Mouse (Mus musculus): ENCODE data around the gene Cerk. TPM values are rescaled to one million over a fixed set of nuclear protein-coding genes. Genes with fewer than 3 reads are reported as not detected.
"Not testable (repeated sequence)": the region's sequence is repeated elsewhere in the genome, so short reads cannot be mapped to it uniquely, and the experiment has no call there.

Gene Cerk
- polyA plus RNA-seq, 1 experiment from 2014 or later: 12.4 TPM

DNA sequence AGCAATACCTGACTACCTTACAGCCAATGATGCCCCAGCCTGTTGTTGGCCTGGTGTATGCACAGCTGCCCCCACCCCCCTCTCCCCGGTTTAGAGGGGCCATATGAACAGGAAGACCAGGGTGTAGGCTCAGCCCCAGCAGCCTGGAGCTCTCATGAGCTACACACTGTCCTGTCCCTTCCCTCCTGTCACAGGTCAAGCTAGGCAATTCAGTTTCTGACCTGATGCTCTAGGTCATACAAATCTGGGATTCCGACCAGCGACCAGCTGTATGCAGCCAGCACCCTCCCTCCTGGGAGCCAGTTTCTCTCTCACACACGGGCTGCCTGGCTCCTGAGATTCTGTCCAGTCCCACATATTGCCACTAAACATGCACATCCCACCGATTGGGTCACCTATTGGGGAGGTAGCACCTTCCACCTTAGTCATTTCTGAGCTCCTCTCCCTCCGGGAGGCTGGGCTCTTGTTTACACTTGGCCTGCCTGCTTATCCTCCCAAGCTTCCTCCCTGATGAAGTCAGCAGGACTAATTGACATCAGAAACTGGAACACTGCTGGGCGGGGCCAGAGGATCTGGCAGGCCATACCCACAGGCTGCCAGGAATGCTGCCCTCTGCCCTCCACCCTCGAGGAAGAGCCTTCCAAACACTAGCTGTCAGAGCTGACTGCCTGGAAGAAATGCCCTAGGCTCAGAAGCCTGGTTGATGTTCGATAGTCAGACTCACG lies 3.0 kb upstream of the Cerk start:
- no peak overlapping the region for H3K4me2 ChIP-seq
- no peak overlapping the region for H3K4me3 ChIP-seq (replicated peaks)
- H3K4me1 ChIP-seq: peaks cover 45% of the 10 kb centered on the region
- 31% methylated on average over 10 of the region's 10 CpGs for WGBS
- no peak overlapping the region for H3K9ac ChIP-seq
- H3K27ac ChIP-seq: peak overlapping the region; percentile 32; the same call in 1 of the 2 replicates
- ATAC-seq (replicated peaks; ENCODE audit: low FRiP score): peak; percentile 13; the same call in 1 of the 2 replicates
- no peaks in the 10 kb centered on the region for H3K9me3 ChIP-seq (replicated peaks)
- no peaks in the 10 kb centered on the region for H3K36me3 ChIP-seq
- peaks cover 7% of the 10 kb centered on the region; the same call in 1 of the 2 replicates for H3K27me3 ChIP-seq

DNA sequence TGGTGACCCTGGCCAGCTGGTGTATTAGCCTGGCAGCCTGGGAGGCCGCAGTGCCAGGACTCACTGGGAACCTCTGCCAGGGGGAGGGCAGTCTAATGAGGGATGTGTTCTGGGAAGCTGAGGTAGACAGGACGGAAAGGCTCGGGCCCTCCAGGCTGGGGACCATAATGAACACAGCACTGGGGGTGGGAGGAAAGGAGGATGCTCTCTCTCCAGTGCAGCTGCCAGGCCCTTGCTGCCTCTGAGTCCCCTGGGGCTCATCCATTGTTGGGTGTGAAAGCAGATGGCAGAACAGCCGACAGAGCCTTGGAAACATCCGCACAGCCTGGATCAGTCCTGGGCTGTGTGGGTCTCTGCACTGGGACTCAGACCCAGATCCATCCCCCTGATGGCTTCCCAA lies 2.2 kb upstream of the Cerk start:
- H3K9me3 ChIP-seq (replicated peaks): no peaks in the 10 kb centered on the region
- no peak for ATAC-seq (replicated peaks; ENCODE audit: low FRiP score)
- H3K9ac ChIP-seq: no peak overlapping the region
- peaks cover 45% of the 10 kb centered on the region for H3K4me1 ChIP-seq
- 47% methylated on average over 5 of the region's 5 CpGs for WGBS
- no peak overlapping the region for H3K4me2 ChIP-seq
- 0 out of 2 replicates have a peak overlapping the region, but pooled peaks have one; percentile 32 for H3K27ac ChIP-seq
- no peak overlapping the region for H3K4me3 ChIP-seq (replicated peaks)
- H3K27me3 ChIP-seq: peaks cover 7% of the 10 kb centered on the region; the same call in 1 of the 2 replicates
- H3K36me3 ChIP-seq: no peaks in the 10 kb centered on the region

DNA sequence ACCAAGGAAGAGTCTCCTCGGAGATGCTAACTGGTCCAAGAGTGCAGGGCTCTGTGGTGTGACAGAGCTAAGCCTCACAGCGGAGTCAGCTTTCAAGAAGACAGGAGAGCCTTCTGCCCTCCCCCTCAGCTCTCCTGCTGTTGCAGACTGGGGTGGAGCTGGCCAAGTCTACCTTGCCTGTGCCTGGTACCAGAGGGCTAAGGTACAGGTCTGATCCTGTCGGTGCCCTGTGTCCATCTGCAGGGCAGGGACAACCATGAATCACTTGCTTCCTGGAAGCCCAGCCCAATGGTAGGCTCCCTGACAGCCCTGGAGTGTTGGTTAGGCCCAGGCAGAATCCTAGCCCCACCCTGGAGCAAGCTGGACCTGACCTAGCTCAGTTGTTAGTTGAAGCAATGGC lies 745 bp upstream of the Cerk start:
- Histone ChIP-seq H3K9ac (no peak overlapping the region), H3K4me2 (peak overlapping the region; percentile 83; the same call in 1 of the 2 replicates), H3K4me3 (replicated peaks) (no peak overlapping the region), H3K4me1 (peaks cover 58% of the 10 kb centered on the region), H3K27me3 (peaks cover 7% of the 10 kb centered on the region; the same call in 1 of the 2 replicates), H3K27ac (0 out of 2 replicates have a peak overlapping the region, but pooled peaks have one; percentile 3), H3K9me3 (replicated peaks) (no peaks in the 10 kb centered on the region), H3K36me3 (no peaks in the 10 kb centered on the region)
- 52% methylated on average over 3 of the region's 3 CpGs for WGBS
- ATAC-seq (replicated peaks; ENCODE audit: low FRiP score): no peak

DNA sequence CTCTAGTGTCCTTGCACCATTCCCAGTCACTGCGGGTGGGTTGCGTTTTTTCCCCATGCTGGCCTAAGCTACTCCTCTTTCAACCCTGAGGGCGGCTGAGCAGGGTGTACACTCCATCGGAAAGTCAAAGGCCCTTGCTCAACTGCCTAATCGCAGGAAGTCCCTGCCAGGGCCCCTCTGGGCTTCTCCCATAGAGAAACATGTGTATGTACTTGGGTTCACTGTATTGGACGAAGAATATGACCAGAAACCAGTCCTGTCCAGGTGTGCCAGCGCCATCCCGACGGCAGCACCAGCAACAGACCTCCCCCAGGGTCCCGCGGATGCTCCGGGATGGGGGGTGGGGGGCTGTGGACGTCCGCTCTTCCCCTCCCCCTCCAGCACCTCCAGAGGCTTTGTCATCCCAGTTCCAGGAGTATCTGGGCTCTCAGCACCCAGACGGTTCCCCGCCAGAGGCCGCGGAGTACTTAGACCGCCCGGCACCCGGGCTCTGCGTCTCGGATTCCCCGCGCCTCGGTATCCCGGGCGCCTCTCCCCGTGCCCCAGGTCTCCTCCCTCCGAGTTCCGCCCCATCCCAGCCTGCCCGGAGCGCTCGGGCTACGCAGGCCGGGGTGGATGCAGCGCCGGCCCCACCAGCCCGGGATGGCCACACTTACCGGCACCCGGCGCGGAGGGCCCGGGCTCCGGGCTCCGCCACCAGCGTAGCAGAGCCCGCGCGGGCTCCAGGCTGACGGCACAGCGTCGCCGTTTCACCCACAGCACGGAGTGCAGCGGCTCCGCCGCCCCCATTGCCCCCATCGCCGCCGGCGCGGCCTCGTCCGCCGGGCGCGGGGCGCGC lies 871 bp downstream of the Cerk start:
- peak overlapping the region; percentile 81 for H3K27ac ChIP-seq
- peak; percentile 57 for ATAC-seq (replicated peaks; ENCODE audit: low FRiP score)
- peak overlapping the region; percentile 83 for H3K4me2 ChIP-seq
- no peaks in the 10 kb centered on the region for H3K36me3 ChIP-seq
- H3K4me1 ChIP-seq: peaks cover 60% of the 10 kb centered on the region
- peaks cover 7% of the 10 kb centered on the region; the same call in 1 of the 2 replicates for H3K27me3 ChIP-seq
- 1% methylated on average over 70 of the region's 70 CpGs for WGBS
- H3K9me3 ChIP-seq (replicated peaks): no peaks in the 10 kb centered on the region
- H3K4me3 ChIP-seq (replicated peaks): peak overlapping the region; percentile 87
- peak overlapping the region; percentile 92 for H3K9ac ChIP-seq

DNA sequence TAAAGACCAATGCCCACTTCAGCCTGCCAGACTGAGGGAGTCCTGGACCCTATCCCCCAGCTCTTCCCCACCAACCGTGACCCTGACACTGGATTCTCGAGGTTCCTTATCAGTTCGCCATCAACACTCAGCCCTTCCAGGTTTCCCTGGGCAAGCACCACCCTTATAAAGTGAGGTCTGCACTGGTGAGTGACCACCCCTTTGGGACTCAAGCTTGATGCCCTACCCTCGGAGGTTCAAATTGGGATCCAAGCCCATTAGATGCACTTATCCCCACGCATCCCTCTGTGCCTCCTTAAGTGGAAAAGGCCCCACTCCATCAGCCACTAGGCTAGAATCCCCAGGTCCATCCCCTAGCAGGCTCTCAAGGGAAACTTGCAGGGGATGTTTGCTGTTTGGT lies 1.9 kb downstream of the Cerk start:
- no peak for ATAC-seq (replicated peaks; ENCODE audit: low FRiP score)
- Histone ChIP-seq H3K36me3 (no peaks in the 10 kb centered on the region), H3K9me3 (replicated peaks) (no peaks in the 10 kb centered on the region), H3K4me2 (peak overlapping the region; percentile 83), H3K27ac (no peak overlapping the region), H3K4me1 (peaks cover 52% of the 10 kb centered on the region), H3K9ac (no peak overlapping the region), H3K4me3 (replicated peaks) (peak overlapping the region; percentile 87), H3K27me3 (peaks cover 7% of the 10 kb centered on the region; the same call in 1 of the 2 replicates)
- 70% methylated on average over 5 of the region's 5 CpGs for WGBS

DNA sequence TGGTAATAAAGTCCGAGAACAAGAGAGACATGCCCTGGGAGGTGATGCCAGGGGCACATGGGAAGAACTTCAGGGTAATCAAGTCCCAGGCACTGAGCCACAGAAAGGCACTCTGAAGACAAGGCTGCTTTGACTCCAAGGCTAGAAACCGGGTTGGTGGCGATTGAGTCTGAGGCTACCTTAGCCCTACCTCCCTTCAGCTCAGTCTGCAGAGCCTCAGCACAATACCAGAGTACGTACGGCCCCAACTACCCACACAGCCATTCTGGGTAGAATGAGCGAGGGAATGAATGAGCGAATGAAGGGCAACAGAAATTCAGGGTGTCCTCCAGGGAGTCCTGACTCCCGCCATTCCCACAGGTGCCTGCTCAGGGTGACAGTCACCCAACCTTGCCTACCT lies 2.5 kb downstream of the Cerk start:
- H3K9me3 ChIP-seq (replicated peaks): no peaks in the 10 kb centered on the region
- H3K27ac ChIP-seq: no peak overlapping the region
- H3K4me2 ChIP-seq: no peak overlapping the region
- no peak overlapping the region for H3K9ac ChIP-seq
- no peaks in the 10 kb centered on the region for H3K36me3 ChIP-seq
- no peak for ATAC-seq (replicated peaks; ENCODE audit: low FRiP score)
- H3K27me3 ChIP-seq: peaks cover 7% of the 10 kb centered on the region; the same call in 1 of the 2 replicates
- 96% methylated on average over 8 of the region's 8 CpGs for WGBS
- peaks cover 46% of the 10 kb centered on the region for H3K4me1 ChIP-seq
- no peak overlapping the region for H3K4me3 ChIP-seq (replicated peaks)

DNA sequence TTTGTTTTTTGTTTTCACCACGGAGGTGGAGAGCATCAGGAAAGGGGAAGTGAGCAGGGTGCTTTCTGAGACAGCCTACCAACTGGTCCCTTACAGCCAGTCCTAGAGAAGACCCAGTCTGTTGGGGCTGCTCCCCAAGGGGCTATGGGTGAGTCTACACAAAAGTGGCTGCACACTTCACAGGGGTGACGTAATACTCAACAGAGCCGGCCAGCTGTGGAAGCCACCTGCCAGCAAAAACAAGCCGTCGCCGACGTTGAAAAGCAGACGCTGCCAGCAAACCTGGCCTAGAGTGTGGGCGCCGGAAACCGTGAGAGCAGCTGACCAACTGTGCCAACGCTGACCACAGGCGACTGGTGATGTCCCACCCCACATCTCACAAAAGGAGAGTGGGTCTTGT lies 3.3 kb downstream of the Cerk start:
- Histone ChIP-seq H3K4me2 (no peak overlapping the region), H3K9me3 (replicated peaks) (no peaks in the 10 kb centered on the region), H3K4me3 (replicated peaks) (no peak overlapping the region), H3K36me3 (no peaks in the 10 kb centered on the region), H3K27me3 (peaks cover 7% of the 10 kb centered on the region; the same call in 1 of the 2 replicates), H3K9ac (no peak overlapping the region), H3K27ac (0 out of 2 replicates have a peak overlapping the region, but pooled peaks have one; percentile 23), H3K4me1 (peaks cover 41% of the 10 kb centered on the region)
- WGBS: 61% methylated on average over 13 of the region's 13 CpGs
- no peak for ATAC-seq (replicated peaks; ENCODE audit: low FRiP score)

DNA sequence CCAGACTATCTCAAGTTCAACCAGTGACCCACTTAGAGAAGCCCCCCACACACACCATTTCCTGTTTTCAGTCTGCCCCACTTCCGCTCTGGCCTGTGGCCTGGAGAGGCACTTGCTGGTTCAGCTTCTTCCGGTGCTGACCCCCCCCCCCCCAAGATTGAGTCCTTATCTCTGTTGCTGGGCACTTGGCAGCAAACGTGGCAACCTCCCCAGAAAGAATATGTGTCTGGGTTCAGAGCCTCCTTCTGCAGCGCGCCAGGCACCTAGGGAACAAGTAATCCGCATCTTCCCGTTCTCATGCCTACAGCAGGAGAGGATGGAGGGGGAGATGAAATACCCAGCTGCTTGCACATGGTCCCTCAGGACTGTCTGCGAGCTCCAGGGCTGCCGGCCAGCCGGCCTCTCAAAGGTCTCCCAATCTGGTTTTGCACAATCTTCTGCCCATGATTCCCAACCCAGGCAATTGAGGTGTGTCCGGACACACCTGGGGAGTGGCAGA lies 4.0 kb downstream of the Cerk start:
- H3K27me3 ChIP-seq: peaks cover 7% of the 10 kb centered on the region; the same call in 1 of the 2 replicates
- no peak overlapping the region for H3K4me3 ChIP-seq (replicated peaks)
- H3K4me2 ChIP-seq: peak overlapping the region; percentile 19; the same call in 1 of the 2 replicates
- 45% methylated on average over 11 of the region's 11 CpGs for WGBS
- no peaks in the 10 kb centered on the region for H3K36me3 ChIP-seq
- peaks cover 44% of the 10 kb centered on the region for H3K4me1 ChIP-seq
- no peaks in the 10 kb centered on the region for H3K9me3 ChIP-seq (replicated peaks)
- no peak for ATAC-seq (replicated peaks; ENCODE audit: low FRiP score)
- H3K9ac ChIP-seq: no peak overlapping the region
- peak overlapping the region; percentile 23; the same call in 1 of the 2 replicates for H3K27ac ChIP-seq

DNA sequence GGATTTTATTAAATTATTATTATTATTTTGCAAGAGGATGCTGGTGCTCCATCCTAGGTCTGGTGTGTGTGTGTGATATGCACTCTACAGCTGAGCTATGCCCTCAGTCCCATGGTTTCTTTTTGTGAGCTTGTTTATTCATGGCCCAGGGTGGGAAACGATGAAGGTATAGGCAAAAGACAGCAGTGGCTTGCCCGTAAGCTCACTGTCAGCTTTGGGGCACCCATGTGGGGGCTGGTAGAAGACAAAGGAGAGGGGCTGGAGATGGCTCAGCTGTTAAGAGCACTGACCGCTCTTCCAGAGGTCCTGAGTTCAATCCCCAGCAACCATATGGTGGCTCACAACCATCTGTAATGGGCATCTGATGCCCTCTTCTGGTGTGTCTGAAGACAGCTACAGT lies 4.6 kb downstream of the Cerk start:
- not testable (repeated sequence) for H3K36me3 ChIP-seq; H3K9me3 ChIP-seq (replicated peaks); H3K27ac ChIP-seq; H3K27me3 ChIP-seq; H3K9ac ChIP-seq; H3K4me2 ChIP-seq; H3K4me3 ChIP-seq (replicated peaks); ATAC-seq (replicated peaks; ENCODE audit: low FRiP score)
- H3K4me1 ChIP-seq: peaks cover 40% of the 10 kb centered on the region
- 89% methylated on average over 3 of the region's 3 CpGs for WGBS

DNA sequence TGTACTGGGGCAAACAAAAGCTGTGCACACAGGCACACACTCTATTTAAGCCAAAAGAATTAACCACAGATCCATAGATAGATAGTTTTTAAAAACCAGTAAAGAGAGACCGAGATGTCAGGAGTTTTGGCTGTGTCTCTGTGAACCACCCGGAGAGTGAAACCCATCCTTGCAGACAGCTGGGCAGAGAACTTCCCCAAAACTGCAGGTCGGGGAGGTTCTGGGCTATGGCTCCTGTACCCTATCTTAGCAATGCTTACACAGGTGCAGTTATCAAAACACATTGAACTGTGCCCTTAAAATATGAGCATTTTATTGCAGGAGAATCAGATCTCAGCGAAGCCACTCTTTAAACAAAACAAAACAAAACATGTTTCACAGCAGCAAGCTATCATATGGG lies 5.5 kb downstream of the Cerk start:
- Histone ChIP-seq H3K27me3 (no peaks in the 10 kb centered on the region), H3K4me3 (replicated peaks) (no peak overlapping the region), H3K4me1 (peaks cover 35% of the 10 kb centered on the region), H3K36me3 (no peaks in the 10 kb centered on the region), H3K27ac (no peak overlapping the region), H3K4me2 (no peak overlapping the region), H3K9ac (no peak overlapping the region), H3K9me3 (replicated peaks) (no peaks in the 10 kb centered on the region)
- WGBS: 61% methylated on average over 4 of the region's 4 CpGs
- no peak for ATAC-seq (replicated peaks; ENCODE audit: low FRiP score)

DNA sequence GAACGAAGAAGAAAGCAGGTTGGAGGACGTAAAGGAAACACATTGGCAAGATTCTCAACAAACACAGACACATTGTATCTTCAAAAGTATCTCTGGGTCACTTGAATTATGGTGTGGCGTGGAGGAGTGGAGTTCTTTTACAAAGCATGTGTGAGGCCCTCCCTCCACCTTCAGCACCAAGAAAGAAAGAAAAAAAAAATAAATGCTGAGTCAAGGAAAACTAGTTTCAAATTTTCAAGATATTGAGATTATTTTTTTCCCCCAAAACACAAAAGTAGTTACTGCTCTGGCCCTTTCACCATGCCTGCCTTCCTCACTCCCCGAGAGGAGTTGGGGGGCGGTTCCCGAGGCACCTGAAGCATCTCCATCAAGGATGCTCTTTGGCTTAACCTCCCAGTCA lies 7.3 kb downstream of the Cerk start:
- Histone ChIP-seq H3K4me3 (replicated peaks) (no peak overlapping the region), H3K9ac (no peak overlapping the region), H3K9me3 (replicated peaks) (no peaks in the 10 kb centered on the region), H3K4me1 (peaks cover 37% of the 10 kb centered on the region), H3K27ac (no peak overlapping the region), H3K4me2 (no peak overlapping the region), H3K27me3 (no peaks in the 10 kb centered on the region), H3K36me3 (no peaks in the 10 kb centered on the region)
- ATAC-seq (replicated peaks; ENCODE audit: low FRiP score): no peak
- 78% methylated on average over 6 of the region's 6 CpGs for WGBS

All from kidney, embryonic 15.5 days (tissue).